Mouse (Mus musculus): ENCODE results near the gene Kalrn.

The Kalrn gene

DNA sequence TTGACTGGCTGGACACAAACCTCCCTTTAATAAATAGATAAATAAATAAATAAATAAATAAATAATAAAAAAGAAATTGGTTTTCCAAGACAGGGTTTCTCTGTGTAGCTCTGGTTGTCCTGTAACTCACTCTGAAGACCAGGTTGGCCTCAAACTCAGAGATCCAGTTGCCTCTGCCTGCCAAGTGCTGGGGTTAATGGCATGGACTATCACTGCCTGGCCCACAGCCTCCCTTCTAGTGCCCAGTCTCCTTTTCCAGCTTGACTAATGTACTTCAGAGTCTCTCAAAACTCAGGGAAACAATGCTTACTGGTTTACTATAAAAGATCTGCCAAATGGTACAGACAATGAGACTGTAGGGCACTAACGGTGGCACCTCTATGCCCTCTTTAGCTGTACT lies 511.7 kb downstream of the Kalrn start:
- DNase-seq = no peak

DNA sequence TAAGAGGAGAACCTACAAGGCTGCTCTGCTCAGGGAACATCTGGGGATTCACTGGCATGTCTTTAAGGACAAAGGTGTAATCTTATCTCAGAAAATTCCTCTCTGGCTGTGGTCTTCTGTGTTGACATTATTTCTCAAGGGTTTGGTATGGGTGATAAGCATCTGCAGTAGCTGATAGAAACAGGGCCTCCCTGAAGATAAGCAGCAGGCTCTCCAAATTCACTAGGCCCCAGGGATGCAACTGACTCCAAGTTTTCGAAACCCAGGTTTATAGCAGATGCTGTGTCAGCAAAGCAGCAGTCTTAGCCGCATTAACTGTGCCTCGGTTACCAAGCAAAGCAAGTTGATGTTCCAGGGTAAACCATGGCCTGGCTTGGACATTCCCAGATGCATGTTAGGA lies 514.7 kb downstream of the Kalrn start:
- DNase-seq = no peak

GRCm38 (mm10) chr16:34057464-34057863 lies 515.9 kb downstream of the Kalrn start:
- DNase-seq = no peak

- no peak for DNase-seq
These were observed 516.8 kb downstream of the Kalrn start for GRCm38 (mm10) chr16:34056418-34057111.

DNA sequence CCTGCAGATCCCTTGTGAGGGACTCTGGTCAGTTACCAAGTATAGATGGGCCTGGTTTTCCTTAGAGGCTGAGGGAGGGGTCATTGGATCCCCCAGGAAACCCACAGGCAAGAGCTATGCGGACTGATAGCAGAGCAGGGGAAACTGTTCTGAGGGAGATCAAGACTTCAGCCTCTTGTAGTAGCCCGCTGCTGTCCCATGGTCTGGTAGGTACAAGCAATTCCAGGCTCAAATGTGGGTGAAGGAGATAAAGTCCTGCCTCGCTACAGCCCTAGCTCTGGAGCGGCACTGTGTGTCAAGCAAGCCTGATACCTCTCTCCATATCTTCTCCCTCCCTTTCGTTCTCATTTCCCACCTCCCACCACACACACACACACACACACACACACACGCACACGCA lies 523.2 kb downstream of the Kalrn start:
- DNase-seq = no peak

DNA sequence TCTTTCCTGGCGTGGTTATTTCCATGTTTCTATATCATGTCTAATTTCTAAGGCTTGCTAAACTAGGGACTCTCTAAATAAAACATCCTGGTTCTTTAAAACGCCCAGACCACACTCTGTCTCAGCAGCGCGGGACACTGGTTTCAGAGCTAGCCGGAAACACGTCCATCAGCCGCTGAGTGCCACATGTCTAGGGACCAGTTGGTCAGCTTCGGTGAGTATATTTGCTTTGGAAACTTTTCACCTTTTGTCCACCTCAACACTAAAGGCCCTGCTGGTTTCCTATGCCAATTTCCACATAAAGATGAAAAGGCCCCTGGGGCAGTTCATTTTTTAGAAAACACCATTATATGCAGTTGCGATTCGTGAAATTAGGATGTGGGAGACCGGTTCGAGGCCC lies 524.0 kb downstream of the Kalrn start:
- DNase-seq = peak; percentile 55

DNA sequence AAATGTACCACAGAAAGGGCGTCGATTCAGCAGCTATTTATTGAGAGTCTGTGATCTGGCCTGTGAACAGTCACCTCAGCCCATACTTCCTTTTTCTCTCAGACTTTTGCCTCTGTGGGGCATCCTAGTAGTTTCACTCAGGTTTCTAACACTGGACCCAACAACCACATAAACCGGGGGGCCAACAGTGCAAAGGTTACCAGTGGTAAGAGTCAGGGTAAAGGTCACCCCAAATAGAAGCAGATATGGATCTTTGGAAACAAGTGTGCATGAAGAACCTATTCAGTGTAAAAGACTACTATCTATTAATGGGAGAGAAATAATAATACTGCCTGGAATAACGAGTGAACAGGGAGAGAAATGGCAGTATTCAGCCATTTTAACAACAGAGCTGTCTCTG lies 525.1 kb downstream of the Kalrn start:
- DNase-seq = no peak

DNA sequence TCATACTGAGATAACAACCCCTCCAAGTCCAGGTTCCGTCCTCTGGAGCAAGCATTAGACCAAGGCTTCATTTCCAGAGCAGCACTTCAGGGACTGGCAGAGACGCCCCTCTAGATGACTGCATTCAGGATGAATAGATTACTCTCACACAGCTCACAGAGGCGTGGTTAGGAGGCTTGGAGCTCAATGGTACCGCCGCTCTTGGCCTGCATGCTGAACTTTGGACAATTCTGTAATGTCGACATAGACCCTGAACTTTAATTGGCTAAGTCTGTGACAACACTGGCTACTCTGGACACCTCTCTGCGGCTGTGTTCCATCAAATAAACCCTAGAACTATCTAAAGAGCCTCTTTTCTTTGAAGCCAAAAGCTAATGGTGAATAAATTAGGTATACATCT lies 525.8 kb downstream of the Kalrn start:
- DNase-seq = no peak

DNA sequence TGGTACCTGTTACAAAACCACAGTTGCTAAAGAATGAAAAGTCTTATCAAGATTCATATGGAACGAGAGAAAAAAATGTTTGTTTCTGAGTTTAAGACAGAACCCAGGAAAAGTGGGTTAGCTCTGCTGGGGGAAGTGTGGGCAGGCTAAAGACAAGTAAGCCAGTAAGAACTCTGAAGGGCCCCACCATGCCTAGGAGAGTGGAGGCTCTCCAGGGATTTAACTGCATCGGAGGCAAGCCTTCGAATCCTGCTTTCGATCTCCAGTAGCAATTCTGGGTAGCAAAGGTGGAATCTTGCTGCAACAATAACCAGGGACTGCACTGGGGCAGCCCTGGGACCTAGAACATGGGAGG lies 526.3 kb downstream of the Kalrn start:
- DNase-seq = no peak

DNA sequence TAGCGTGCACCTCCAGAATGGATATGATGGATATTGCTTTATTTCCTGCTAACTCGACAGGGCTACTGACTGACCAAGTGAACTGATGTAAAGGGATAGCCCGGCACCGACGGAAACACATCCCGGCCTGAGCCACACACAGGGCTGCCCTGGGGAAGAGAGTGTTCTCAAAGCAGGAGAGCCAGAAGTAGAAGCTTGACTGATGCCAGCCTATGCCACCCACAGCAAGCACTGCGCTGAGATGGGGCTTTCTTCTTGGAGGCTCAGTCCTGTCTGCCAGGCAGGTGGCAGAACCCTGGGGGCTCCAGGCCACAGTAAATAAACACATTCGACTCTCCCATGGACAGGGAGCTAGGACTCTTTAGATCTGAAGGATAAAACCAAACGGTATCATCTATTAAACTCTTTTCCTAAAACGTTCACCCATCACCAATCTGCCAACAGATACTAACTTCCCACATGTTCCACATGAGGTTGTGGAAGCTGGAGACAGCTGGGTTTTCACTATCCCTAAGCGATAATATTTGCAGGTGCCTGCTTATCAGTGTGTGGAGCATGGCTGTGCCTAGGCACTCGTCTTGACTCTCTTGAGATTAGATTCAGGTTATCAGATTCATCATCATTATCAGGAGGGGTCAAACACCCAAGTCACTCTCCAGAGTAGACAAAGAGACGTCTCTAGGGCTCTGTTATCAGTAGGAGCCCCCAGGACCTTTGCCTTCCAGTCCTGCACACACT lies 526.9 kb downstream of the Kalrn start:
- no peak for DNase-seq

GRCm38 (mm10) chr16:34044539-34044938 lies 528.8 kb downstream of the Kalrn start:
- peak; percentile 22 for DNase-seq

DNA sequence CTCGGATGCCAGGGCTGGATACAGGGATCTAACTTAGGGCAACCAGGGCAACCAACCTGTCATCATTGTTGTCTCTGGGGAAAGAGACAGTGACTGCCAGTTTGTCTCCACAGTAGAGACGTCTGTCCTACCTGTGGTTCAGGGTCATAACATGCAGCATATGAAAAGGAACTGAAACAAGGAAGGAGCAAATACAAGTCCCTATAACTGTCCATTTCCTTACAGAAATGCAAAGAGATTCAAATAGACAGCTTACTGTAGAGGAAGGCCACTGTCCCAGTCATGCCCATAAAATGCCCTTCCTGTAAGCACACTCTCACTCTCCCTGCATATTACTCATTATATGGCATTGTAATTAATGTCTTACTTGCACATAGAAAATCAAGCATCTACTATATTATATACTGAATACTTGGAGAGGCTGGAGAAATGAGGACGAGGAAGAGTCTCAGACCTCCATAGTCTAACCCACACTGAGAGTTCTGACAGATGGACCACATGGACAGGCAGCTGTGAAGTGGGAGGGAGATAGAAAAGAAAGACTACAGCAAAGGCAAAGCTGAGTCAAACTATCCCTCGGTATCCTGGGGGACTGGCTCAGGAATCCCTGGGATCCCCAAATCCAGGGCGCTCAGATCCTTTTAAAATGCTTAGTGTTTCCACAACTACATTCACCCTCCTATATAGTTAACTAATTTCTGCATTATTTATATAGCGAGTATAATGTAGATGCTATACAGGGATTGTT lies 530.1 kb downstream of the Kalrn start:
- no peak for DNase-seq

GRCm38 (mm10) chr16:34042586-34042985 lies 530.7 kb downstream of the Kalrn start:
- no peak for DNase-seq

DNA sequence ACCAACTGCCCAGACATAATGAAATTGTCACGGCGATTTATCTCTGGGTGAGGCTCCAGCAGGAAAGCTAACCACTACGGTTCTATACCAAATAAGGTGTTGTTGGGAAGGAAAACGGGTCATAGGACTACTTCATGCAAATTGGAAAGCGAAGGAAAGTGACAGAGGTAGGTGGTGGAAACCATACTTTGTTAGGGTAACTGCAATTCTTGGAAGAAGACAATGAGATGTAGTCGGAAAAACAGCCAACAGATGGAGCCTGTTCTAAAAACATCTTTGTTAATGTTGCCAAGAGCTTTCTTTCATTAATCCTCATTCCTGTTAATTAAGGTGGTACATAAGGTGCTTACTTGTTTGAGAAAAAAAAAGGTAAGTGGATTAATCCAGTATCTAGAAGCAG lies 533.1 kb downstream of the Kalrn start:
- no peak for DNase-seq

- DNase-seq = peak; percentile 73
These were observed 533.6 kb downstream of the Kalrn start for GRCm38 (mm10) chr16:34039736-34040135.

DNA sequence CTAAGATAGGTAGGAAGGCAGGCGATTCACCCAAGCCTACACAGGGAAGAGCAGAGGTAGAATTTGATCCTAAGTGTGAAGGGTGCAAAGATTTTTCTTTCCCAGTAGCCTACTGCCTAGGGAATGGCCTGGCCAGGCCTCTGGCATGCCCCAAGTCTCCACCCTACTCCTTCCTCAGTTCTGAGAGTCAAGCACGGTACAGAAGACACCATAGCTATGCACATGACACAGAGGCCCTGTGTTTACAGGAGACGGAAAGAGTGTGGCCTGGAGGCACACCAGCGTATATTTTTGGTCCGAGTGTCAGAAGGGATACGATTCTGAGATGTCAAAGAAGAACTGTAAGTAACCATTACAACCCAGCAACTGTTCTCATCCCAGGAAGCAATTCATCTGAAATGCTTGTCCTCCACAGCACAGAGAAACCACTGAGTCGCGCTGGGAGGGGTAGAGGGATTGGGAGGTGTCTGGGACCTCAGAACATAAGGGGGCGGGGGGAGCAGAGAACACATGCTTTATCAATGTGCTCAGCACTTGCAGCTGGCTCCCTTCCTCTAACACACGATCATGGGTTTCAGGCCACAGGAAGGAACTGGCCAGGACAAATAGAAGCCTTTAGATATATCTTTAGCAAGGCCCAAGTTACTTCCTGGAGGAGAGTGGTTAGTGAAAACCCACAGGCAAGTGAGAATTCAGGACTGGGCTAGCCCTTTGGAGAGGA lies 536.8 kb downstream of the Kalrn start:
- DNase-seq = peak; percentile 63

DNA sequence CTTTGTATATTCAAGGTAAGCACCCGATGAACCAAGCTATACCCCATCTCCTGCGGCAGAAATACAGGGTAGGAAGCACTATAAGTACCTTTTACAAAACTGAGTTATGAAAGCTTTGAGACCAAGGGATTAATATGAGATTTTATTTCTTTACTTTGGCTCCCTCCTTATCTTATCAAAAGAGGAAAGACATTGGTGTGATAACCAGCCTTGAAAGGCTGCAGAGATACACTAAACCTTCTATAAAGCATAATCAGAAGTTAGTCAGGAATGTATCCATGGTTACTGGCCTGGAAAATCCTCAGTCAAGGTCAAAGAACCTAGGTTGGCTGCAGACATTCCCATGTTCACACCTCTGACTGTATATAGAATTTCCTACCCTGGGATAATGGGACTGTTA lies 537.6 kb downstream of the Kalrn start:
- DNase-seq = no peak

DNA sequence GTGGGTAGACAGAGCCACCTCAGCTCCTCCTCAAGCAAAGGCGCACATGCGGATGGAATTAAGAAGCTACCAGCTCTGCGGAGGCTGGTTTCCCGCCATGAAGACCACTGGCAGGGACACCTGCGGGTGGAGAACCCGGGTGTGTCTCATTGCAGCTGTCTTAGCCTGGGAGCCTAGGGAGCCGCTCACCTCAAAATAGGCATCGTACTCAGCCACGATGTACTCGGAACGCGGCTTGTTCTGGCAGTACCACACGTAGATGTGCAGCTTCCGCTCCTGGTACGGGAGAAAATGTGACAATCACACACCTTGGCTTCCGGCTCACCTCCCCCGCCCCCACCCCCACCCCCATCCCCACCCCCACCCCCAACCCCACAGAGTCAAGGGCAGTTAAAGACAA lies 539.1 kb downstream of the Kalrn start:
- DNase-seq = no peak

DNA sequence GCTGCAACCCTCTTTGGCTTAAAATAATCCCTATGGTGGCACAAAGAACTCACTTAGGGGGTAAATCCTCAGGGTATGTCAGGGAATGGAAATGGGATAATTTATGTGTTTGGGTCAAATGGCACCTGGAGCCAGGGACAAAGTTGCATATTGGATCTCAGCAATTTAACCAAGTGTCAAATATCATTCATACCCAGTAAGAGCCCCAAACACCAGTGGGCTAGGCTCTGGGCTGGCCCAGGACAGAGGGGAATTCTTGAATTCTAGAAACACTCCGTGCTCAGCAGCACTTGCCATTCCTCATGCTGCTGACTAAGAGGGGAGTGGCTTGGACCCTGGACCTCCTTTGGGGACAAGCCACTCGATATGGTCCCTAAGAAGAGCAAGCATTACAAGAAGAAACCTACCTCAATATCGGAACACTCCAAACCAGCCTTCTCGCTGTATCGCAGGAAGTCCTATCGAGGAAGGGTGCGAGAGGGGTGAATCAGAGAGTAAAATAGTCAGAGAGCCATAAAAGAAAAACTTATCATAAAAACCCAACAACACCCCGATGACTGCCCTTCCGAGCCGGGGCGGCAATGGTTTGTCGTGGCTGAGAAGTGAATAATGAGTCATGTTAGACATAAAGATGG lies 541.2 kb downstream of the Kalrn start:
- DNase-seq = no peak

DNA sequence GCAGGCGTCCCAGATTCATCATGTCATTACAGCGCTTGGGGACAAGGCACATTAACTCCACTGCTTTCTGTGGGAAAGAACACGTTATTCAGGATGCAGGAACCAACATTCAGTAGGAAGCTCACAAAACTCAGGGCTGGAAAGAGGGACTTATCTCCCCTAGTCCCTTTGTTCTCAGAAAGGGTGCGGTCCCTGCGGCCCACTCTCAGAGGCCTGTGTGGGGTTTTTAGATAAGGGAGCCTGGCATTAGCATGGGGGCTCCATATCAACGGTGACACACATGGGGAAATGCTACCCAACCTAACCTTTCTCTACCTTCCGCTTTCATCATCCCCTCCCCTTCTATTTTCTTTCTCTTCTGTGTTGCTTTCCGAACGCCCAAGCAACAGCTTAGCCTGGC lies 541.8 kb downstream of the Kalrn start:
- no peak for DNase-seq

DNA sequence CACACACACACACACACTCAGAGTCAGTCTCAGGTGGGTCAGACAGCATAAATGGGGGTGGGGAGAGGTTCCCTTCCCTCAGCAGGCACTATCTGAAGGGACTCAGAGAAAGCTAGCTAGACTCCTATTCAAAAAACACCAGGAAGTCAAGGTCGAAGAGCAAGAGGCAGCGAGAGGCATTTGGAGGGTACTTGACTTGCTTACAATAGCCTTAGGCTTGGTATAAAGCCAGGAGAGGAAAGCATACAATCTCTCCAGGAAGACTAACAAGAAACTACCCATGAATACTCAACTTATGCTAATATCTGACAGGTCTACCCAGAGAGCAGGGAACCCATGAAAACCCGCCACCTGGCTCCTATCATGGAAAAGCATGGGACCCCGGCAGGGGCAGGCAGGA lies 543.0 kb downstream of the Kalrn start:
- DNase-seq = peak; percentile 75

- DNase-seq = peak; percentile 77
These were observed 543.5 kb downstream of the Kalrn start for GRCm38 (mm10) chr16:34029790-34030189.

DNA sequence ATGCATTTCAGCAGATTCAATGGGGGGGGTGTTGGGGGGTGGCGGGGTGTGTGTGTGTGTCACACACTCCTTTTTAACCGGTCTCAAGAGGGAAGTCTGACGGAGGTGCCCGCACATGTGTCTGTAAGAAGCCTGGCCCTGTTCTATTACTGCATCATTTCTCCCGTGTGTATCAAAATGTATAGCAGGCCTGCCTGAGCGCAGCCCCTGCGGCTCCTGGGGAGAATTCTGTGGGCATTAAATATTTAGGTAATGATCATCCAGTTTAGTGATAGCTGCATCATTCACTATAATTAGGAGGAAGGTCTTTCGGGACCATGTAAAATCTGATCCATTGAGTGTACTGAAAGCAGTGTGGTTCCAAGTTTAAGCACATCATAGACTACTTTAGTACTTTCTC lies 556.1 kb downstream of the Kalrn start:
- DNase-seq = no peak

Data from lung, postnatal 36 days (tissue).